Mouse (Mus musculus): Measurements from ENCODE around the gene Fam118a. TPM values are rescaled to one million over a fixed set of nuclear protein-coding genes. Genes with fewer than 3 reads are reported as not detected.

Gene Fam118a
- total and polyA plus RNA-seq, 3 experiments = 11.7 to 12.9 TPM; not detected in 1

DNA sequence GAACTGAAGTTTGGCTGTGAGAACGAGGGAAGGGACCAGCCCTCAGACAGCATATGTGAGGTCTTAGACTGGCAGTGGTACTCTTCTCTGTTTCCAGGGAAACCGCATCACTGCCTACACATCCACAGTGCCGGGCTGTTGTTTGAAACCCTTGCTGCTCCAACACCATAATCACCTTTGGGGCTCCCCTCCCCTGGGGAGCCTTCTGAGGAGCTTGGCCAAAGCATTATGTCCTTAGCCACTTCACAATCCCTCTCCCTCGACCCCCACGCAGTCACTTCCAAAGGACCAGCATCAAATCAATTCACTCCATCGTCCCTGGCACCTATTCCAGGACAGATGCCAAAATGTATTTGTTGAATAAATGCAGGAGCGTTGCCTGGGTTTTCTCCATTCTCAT, 39.0 kb upstream of the Fam118a start:
- H3K4me1 ChIP-seq (ENCODE audit: control insufficient read depth in 1 of 2, insufficient read depth in 2 of 2, low read length in 2 of 2) = peaks cover 0 to 16% of the 10 kb centered on the region in 2 experiments; a peak in 2 of 4 replicates
- no peak overlapping the region for H3K27ac ChIP-seq (ENCODE audit: control insufficient read depth, low read depth, low read length)
- no peaks in the 10 kb centered on the region for H3K9me3 ChIP-seq (replicated peaks; ENCODE audit: insufficient read depth, low read length)
- TF ChIP-seq MAX (IDR thresholded peaks at IDR 0.05; ENCODE audit: low read length) = no peak
- TF ChIP-seq MAZ (IDR thresholded peaks at IDR 0.05; ENCODE audit: low read depth, low read length) = no peak
- no peak for TF ChIP-seq RAD21 (IDR thresholded peaks at IDR 0.05; ENCODE audit: low read depth, low read length)
- no peak for TF ChIP-seq POLR2AphosphoS2 (IDR thresholded peaks at IDR 0.05; ENCODE audit: low read length)
- no peak for TF ChIP-seq KAT2A (conservative IDR thresholded peaks at IDR 0.05; ENCODE audit: low read depth, low read length)
- TF ChIP-seq ZC3H11A (IDR thresholded peaks at IDR 0.05; ENCODE audit: low read depth, low read length) = no peak
- no peak for DNase-seq (ENCODE audit: low read depth, low spot score)
- no peaks in the 10 kb centered on the region for H3K27me3 ChIP-seq (ENCODE audit: control insufficient read depth in 1 of 2, insufficient read depth in 2 of 2, low read length in 2 of 2)
- H3K79me2 ChIP-seq (ENCODE audit: control insufficient read depth, insufficient read depth, low read length, poor library complexity) = peaks cover 5% of the 10 kb centered on the region
- no peak overlapping the region for H3K9ac ChIP-seq (ENCODE audit: control insufficient read depth, low read depth, low read length, poor library complexity, severe bottlenecking)
- H3K4me3 ChIP-seq (ENCODE audit: control insufficient read depth in 1 of 2, insufficient read depth in 1 of 2, low read depth in 2 of 2, low read length in 2 of 2) = no peak overlapping the region
- peaks cover 0 to 7% of the 10 kb centered on the region in 2 experiments; a peak in 2 of 4 replicates for H3K36me3 ChIP-seq (ENCODE audit: control insufficient read depth in 1 of 2, insufficient read depth in 2 of 2, low read length in 2 of 2)

DNA sequence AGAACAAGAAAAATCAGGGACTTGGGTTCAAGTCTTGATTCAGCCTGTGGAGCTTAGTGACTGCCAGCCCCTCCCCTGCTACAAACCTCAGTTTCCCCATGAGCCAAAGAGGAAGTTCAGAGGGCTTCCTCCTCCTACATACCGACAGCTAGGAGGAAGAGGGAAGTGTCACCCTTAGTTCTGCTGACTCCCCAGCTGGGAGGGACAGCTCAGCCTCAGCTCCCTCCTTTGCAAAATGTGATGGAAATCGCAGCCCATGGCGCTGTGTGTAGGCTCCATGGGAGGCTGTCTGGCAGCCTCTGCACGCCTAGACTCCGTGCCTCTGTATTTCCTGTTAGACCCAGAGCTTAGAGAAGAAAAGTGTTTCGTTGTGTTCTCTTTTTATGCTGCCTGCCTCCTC, 34.2 kb upstream of the Fam118a start:
- no peak overlapping the region for H3K4me3 ChIP-seq (ENCODE audit: control insufficient read depth in 1 of 2, insufficient read depth in 1 of 2, low read depth in 2 of 2, low read length in 2 of 2)
- H3K9me3 ChIP-seq (replicated peaks; ENCODE audit: insufficient read depth, low read length) = no peaks in the 10 kb centered on the region
- H3K79me2 ChIP-seq (ENCODE audit: control insufficient read depth, insufficient read depth, low read length, poor library complexity) = no peaks in the 10 kb centered on the region
- peaks cover 0 to 2% of the 10 kb centered on the region in 2 experiments; a peak in 1 of 4 replicates for H3K36me3 ChIP-seq (ENCODE audit: control insufficient read depth in 1 of 2, insufficient read depth in 2 of 2, low read length in 2 of 2)
- no peaks in the 10 kb centered on the region for H3K27me3 ChIP-seq (ENCODE audit: control insufficient read depth in 1 of 2, insufficient read depth in 2 of 2, low read length in 2 of 2)
- no peak overlapping the region for H3K9ac ChIP-seq (ENCODE audit: control insufficient read depth, low read depth, low read length, poor library complexity, severe bottlenecking)
- no peak overlapping the region for H3K27ac ChIP-seq (ENCODE audit: control insufficient read depth, low read depth, low read length)
- H3K4me1 ChIP-seq (ENCODE audit: control insufficient read depth in 1 of 2, insufficient read depth in 2 of 2, low read length in 2 of 2) = peaks cover 0 to 8% of the 10 kb centered on the region in 2 experiments; a peak in 3 of 4 replicates
- TF ChIP-seq TBP (IDR thresholded peaks at IDR 0.05; ENCODE audit: low read depth, low read length) = no peak
- TF ChIP-seq ZNF384 (IDR thresholded peaks at IDR 0.05; ENCODE audit: low read depth, low read length) = no peak
- TF ChIP-seq UBTF (IDR thresholded peaks at IDR 0.05; ENCODE audit: borderline replicate concordance, insufficient read depth, low read depth, low read length) = no peak
- no peak for TF ChIP-seq KAT2A (conservative IDR thresholded peaks at IDR 0.05; ENCODE audit: low read depth, low read length)
- TF ChIP-seq HCFC1 (IDR thresholded peaks at IDR 0.05; ENCODE audit: low read depth, low read length) = no peak
- TF ChIP-seq E2F4 (IDR thresholded peaks at IDR 0.05; ENCODE audit: borderline replicate concordance, low read depth, low read length) = no peak
- no peak for TF ChIP-seq GABPA (IDR thresholded peaks at IDR 0.05; ENCODE audit: low read depth, low read length)
- peak; percentile 54 for DNase-seq (ENCODE audit: low read depth, low spot score)

DNA sequence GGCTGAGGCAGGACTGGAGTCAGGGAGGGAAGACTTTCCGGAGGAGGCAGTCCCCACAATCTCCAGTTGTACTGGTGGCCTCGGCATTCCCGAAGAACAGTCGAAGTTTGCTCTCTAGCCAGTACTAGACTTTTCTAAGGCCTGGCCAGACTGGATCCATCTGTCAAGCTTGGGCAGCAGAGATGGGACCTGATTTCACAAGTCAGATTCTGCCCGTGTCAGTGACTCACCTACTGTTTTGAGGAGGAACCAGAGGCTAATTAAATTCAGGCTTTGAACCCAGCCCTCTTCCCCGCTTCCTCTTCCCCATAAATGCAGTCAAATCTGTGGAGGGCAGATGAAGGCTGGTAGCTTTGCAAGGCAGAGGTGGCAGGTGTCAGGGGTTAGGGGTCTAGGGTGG, 33.7 kb upstream of the Fam118a start:
- no peak overlapping the region for H3K27ac ChIP-seq (ENCODE audit: control insufficient read depth, low read depth, low read length)

More for the DNA sequence above, 33.7 kb upstream of the Fam118a start:
- Histone ChIP-seq H3K36me3 (ENCODE audit: control insufficient read depth in 1 of 2, insufficient read depth in 2 of 2, low read length in 2 of 2) (peaks cover 0 to 2% of the 10 kb centered on the region in 2 experiments; a peak in 1 of 4 replicates), H3K9me3 (replicated peaks; ENCODE audit: insufficient read depth, low read length) (no peaks in the 10 kb centered on the region), H3K4me3 (ENCODE audit: control insufficient read depth in 1 of 2, insufficient read depth in 1 of 2, low read depth in 2 of 2, low read length in 2 of 2) (no peak overlapping the region), H3K9ac (ENCODE audit: control insufficient read depth, low read depth, low read length, poor library complexity, severe bottlenecking) (no peak overlapping the region), H3K4me1 (ENCODE audit: control insufficient read depth in 1 of 2, insufficient read depth in 2 of 2, low read length in 2 of 2) (peaks cover 0 to 8% of the 10 kb centered on the region in 2 experiments; a peak in 3 of 4 replicates), H3K79me2 (ENCODE audit: control insufficient read depth, insufficient read depth, low read length, poor library complexity) (no peaks in the 10 kb centered on the region), H3K27me3 (ENCODE audit: control insufficient read depth in 1 of 2, insufficient read depth in 2 of 2, low read length in 2 of 2) (no peaks in the 10 kb centered on the region)
- DNase-seq (ENCODE audit: low read depth, low spot score) = peak; percentile 49
- no peak for TF ChIP-seq ZNF384 (IDR thresholded peaks at IDR 0.05; ENCODE audit: low read depth, low read length)
- no peak for TF ChIP-seq BHLHE40 (IDR thresholded peaks at IDR 0.05; ENCODE audit: borderline replicate concordance, low read depth, low read length)
- no peak for TF ChIP-seq MXI1 (IDR thresholded peaks at IDR 0.05; ENCODE audit: low read depth, low read length)
- no peak for TF ChIP-seq HCFC1 (IDR thresholded peaks at IDR 0.05; ENCODE audit: low read depth, low read length)
- TF ChIP-seq E2F4 (IDR thresholded peaks at IDR 0.05; ENCODE audit: borderline replicate concordance, low read depth, low read length) = no peak
- TF ChIP-seq SMC3 (IDR thresholded peaks at IDR 0.05; ENCODE audit: low read depth, low read length) = no peak
- no peak for TF ChIP-seq TBP (IDR thresholded peaks at IDR 0.05; ENCODE audit: low read depth, low read length)
- TF ChIP-seq ZC3H11A (IDR thresholded peaks at IDR 0.05; ENCODE audit: low read depth, low read length) = no peak
- no peak for TF ChIP-seq ELF1 (IDR thresholded peaks at IDR 0.05; ENCODE audit: low read depth, low read length)
- TF ChIP-seq MAX (IDR thresholded peaks at IDR 0.05; ENCODE audit: low read length) = no peak
- no peak for TF ChIP-seq GABPA (IDR thresholded peaks at IDR 0.05; ENCODE audit: low read depth, low read length)
- TF ChIP-seq MYC (IDR thresholded peaks at IDR 0.05; ENCODE audit: low read depth, low read length) = no peak

Data from MEL (cell line).